Mouse (Mus musculus): ENCODE results near the gene Pnliprp2. TPM values are rescaled to one million over a fixed set of nuclear protein-coding genes. Genes with fewer than 3 reads are reported as not detected.

Gene Pnliprp2
- polyA plus RNA-seq, 1 experiment from 2014 or later = not detected

DNA sequence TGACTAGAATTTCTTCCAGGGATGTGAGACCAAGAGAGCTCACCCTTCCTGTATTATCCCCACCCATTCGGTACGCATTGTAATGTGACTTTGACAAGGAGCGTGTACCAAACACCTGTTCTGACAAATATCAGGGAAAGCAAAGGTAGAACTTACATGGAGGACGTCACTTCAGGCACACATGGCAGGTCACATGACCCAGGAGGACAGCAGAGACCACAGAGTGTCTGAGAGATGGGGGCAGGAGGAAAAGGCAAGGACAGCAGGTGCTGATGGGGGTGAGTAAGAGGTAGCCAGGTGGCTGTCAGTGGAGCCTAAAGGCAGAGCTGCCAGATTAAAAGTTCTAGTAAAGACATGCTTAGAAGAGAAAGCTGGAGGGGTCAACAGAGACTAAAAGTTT, 16.8 kb upstream of the Pnliprp2 start:
- no peak for ATAC-seq (ENCODE audit: low read depth)
- no peaks in the 10 kb centered on the region for H3K27me3 ChIP-seq (ENCODE audit: control insufficient read depth, insufficient read depth, low read length)
- H3K27ac ChIP-seq (ENCODE audit: low read depth, low read length) = no peak overlapping the region
- H3K36me3 ChIP-seq (ENCODE audit: control insufficient read depth, insufficient read depth, low read length) = no peaks in the 10 kb centered on the region
- H3K4me1 ChIP-seq (ENCODE audit: control insufficient read depth, insufficient read depth, low read length) = no peaks in the 10 kb centered on the region
- WGBS = 93% methylated on average over 4 of the region's 4 CpGs
- no peak overlapping the region for H3K9ac ChIP-seq (replicated peaks; ENCODE audit: low read depth, low read length)
- H3K4me2 ChIP-seq (ENCODE audit: low read depth, low read length) = no peak overlapping the region
- H3K4me3 ChIP-seq (ENCODE audit: low read depth, low read length) = no peak overlapping the region
- H3K9me3 ChIP-seq (ENCODE audit: control insufficient read depth, low read length) = no peaks in the 10 kb centered on the region

DNA sequence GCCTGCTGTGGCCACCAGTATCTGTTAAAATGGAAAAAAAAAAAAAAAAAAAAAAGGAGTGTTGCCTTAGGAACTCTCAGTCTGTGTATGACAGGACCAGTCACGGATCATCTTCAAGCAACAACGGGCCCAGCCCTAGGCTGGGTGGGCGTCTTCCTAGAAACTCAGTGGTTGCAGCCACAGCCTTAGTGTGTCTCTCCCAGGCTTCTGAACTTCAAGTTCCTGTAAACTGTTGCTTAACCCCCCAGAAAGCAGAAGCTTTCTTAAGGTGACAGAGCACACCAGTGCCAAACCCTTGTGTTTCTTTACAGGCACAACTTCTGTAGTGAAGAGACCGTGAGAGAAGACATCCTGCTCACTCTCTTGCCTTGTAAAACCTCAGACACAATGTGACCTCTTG, 15.8 kb upstream of the Pnliprp2 start:
- no peaks in the 10 kb centered on the region for H3K9me3 ChIP-seq (ENCODE audit: control insufficient read depth, low read length)
- no peaks in the 10 kb centered on the region for H3K36me3 ChIP-seq (ENCODE audit: control insufficient read depth, insufficient read depth, low read length)
- H3K27ac ChIP-seq (ENCODE audit: low read depth, low read length) = no peak overlapping the region
- WGBS = 24% methylated on average over 4 of the region's 4 CpGs
- H3K4me1 ChIP-seq (ENCODE audit: control insufficient read depth, insufficient read depth, low read length) = no peaks in the 10 kb centered on the region
- H3K9ac ChIP-seq (replicated peaks; ENCODE audit: low read depth, low read length) = no peak overlapping the region
- ATAC-seq (ENCODE audit: low read depth) = no peak
- no peak overlapping the region for H3K4me3 ChIP-seq (ENCODE audit: low read depth, low read length)
- no peak overlapping the region for H3K4me2 ChIP-seq (ENCODE audit: low read depth, low read length)
- no peaks in the 10 kb centered on the region for H3K27me3 ChIP-seq (ENCODE audit: control insufficient read depth, insufficient read depth, low read length)

DNA sequence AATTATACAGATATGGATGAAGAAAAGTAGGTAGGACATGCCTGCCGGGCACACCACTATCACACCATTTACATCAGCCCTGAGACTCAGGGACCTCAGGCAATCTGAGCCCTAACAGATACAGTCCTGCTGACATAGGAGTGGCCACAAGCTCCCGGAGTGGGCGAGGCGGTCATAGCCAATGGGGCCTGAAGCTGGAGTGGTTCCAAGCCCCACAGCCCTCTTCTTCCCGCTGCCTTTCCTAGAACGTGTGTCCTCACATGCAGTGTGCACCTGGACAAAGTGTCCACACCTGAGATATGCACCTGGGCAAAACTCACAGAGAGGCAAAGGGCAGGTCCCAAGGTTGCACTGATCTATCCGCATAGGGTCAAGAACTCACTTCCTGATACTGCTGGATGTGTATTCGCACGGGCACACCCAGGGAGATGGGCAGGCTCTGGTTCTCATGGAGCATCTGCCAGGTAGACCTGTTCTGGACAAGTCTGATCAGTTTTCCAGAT, 12.0 kb upstream of the Pnliprp2 start:
- 91% methylated on average over 9 of the region's 9 CpGs for WGBS
- Histone ChIP-seq H3K9ac (replicated peaks; ENCODE audit: low read depth, low read length) (no peak overlapping the region), H3K27ac (ENCODE audit: low read depth, low read length) (no peak overlapping the region), H3K36me3 (ENCODE audit: control insufficient read depth, insufficient read depth, low read length) (no peaks in the 10 kb centered on the region), H3K4me3 (ENCODE audit: low read depth, low read length) (no peak overlapping the region), H3K4me2 (ENCODE audit: low read depth, low read length) (no peak overlapping the region), H3K4me1 (ENCODE audit: control insufficient read depth, insufficient read depth, low read length) (no peaks in the 10 kb centered on the region), H3K9me3 (ENCODE audit: control insufficient read depth, low read length) (no peaks in the 10 kb centered on the region), H3K27me3 (ENCODE audit: control insufficient read depth, insufficient read depth, low read length) (no peaks in the 10 kb centered on the region)
- no peak for ATAC-seq (ENCODE audit: low read depth)

DNA sequence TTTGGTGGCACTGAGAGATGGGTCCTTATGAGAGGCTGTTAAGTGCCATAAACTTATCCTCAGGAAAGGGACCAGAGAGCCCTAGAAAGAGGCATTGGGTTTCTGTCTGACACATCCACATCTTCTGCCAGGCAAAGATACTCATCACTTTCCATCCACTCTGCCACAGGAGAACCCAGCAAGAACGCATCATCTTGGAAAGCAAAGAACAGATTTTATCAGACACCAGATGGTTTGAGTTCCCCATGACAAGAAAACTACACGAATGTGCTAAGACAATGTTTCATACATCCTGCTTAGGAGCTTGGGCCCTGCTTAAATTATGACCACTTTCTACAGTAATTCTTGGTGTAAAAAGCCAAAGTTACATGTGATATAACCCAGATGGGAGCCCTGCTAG, 8.7 kb upstream of the Pnliprp2 start:
- H3K4me2 ChIP-seq (ENCODE audit: low read depth, low read length) = no peak overlapping the region
- no peak overlapping the region for H3K27ac ChIP-seq (ENCODE audit: low read depth, low read length)
- no peak overlapping the region for H3K9ac ChIP-seq (replicated peaks; ENCODE audit: low read depth, low read length)
- no peak for ATAC-seq (ENCODE audit: low read depth)
- no peak overlapping the region for H3K4me3 ChIP-seq (ENCODE audit: low read depth, low read length)
- no peaks in the 10 kb centered on the region for H3K9me3 ChIP-seq (ENCODE audit: control insufficient read depth, low read length)
- H3K36me3 ChIP-seq (ENCODE audit: control insufficient read depth, insufficient read depth, low read length) = no peaks in the 10 kb centered on the region
- WGBS = 84% methylated on average over 2 of the region's 2 CpGs
- H3K4me1 ChIP-seq (ENCODE audit: control insufficient read depth, insufficient read depth, low read length) = no peaks in the 10 kb centered on the region
- no peaks in the 10 kb centered on the region for H3K27me3 ChIP-seq (ENCODE audit: control insufficient read depth, insufficient read depth, low read length)

DNA sequence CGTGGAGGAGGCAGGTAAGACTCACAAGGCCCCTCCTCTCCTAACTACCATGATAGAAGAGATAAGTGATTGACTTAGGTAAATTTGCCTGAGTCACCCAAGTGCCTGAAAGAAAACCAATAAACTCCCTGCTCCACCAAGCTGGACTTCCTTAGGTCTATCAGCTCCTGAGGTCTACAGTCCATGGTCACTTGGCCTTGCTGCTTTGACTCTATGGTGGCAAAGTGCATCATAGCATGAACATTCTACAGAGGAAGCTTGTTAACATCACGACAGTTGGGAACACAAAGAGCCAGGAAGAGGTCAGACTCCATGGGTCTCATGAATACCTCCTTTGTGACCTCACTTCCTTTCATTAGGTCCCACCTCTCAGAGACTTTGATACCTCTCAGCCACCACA, 8.0 kb upstream of the Pnliprp2 start:
- no peak for ATAC-seq (ENCODE audit: low read depth)
- H3K9ac ChIP-seq (replicated peaks; ENCODE audit: low read depth, low read length) = no peak overlapping the region
- 71% methylated on average over 2 of the region's 2 CpGs for WGBS

DNA sequence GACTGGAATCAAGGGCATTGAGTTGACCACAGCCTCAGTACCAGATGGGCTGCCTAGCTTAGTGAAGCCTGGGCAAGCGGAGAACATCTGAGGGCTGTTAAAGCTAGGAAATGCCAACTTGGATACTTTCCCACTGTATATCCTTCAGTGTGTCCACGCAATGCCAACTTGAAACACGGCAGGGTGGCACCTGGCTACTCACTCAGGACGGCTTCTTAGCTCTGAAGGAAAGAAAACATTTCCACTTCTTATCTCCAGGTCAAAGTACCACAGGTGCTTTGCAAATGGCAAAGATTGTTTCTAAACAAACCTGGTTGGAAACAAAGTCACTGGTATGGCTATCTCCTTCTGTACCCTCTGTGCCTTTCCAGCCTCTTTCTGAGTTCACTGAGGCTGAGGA, 648 bp upstream of the Pnliprp2 start:
- no peak for ATAC-seq (ENCODE audit: low read depth)
- no peaks in the 10 kb centered on the region for H3K9me3 ChIP-seq (ENCODE audit: control insufficient read depth, low read length)
- 95% methylated on average over 4 of the region's 4 CpGs for WGBS

More for the DNA sequence above, 8.0 kb upstream of the Pnliprp2 start:
- Histone ChIP-seq H3K4me2 (ENCODE audit: low read depth, low read length) (no peak overlapping the region), H3K4me1 (ENCODE audit: control insufficient read depth, insufficient read depth, low read length) (no peaks in the 10 kb centered on the region), H3K4me3 (ENCODE audit: low read depth, low read length) (no peak overlapping the region), H3K27me3 (ENCODE audit: control insufficient read depth, insufficient read depth, low read length) (no peaks in the 10 kb centered on the region), H3K36me3 (ENCODE audit: control insufficient read depth, insufficient read depth, low read length) (no peaks in the 10 kb centered on the region), H3K9me3 (ENCODE audit: control insufficient read depth, low read length) (no peaks in the 10 kb centered on the region), H3K27ac (ENCODE audit: low read depth, low read length) (no peak overlapping the region)

DNA sequence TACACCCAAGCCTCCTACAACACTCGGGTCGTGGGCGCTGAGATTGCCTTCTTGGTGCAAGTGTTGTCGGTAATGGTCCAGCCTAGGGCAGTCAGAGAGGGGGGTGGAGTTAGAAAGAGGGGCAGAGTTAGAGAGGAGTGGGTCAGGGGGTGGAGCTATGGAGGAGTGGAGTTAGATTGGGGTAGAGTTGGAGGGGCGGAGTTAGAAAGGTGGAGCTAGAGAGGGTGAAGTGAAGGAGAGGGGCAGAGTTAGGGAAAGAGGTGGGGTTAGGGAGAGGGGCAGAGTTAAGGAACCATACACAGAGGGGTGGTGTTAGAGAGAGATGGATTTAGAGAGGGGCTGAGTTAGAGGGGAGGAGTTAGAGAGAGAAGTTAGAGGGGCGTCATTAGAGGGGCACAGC, 2.8 kb downstream of the Pnliprp2 start:
- no peak for ATAC-seq (ENCODE audit: low read depth)
- Histone ChIP-seq H3K36me3 (ENCODE audit: control insufficient read depth, insufficient read depth, low read length) (no peaks in the 10 kb centered on the region), H3K4me1 (ENCODE audit: control insufficient read depth, insufficient read depth, low read length) (no peaks in the 10 kb centered on the region), H3K9me3 (ENCODE audit: control insufficient read depth, low read length) (no peaks in the 10 kb centered on the region), H3K27me3 (ENCODE audit: control insufficient read depth, insufficient read depth, low read length) (no peaks in the 10 kb centered on the region), H3K9ac (replicated peaks; ENCODE audit: low read depth, low read length) (no peak overlapping the region), H3K27ac (ENCODE audit: low read depth, low read length) (no peak overlapping the region), H3K4me3 (ENCODE audit: low read depth, low read length) (no peak overlapping the region), H3K4me2 (ENCODE audit: low read depth, low read length) (no peak overlapping the region)
- 26% methylated on average over 6 of the region's 6 CpGs for WGBS

More for the DNA sequence above, 648 bp upstream of the Pnliprp2 start:
- H3K27me3 ChIP-seq (ENCODE audit: control insufficient read depth, insufficient read depth, low read length) = no peaks in the 10 kb centered on the region
- no peaks in the 10 kb centered on the region for H3K4me1 ChIP-seq (ENCODE audit: control insufficient read depth, insufficient read depth, low read length)
- no peaks in the 10 kb centered on the region for H3K36me3 ChIP-seq (ENCODE audit: control insufficient read depth, insufficient read depth, low read length)
- H3K4me2 ChIP-seq (ENCODE audit: low read depth, low read length) = no peak overlapping the region
- H3K9ac ChIP-seq (replicated peaks; ENCODE audit: low read depth, low read length) = no peak overlapping the region
- H3K4me3 ChIP-seq (ENCODE audit: low read depth, low read length) = no peak overlapping the region
- no peak overlapping the region for H3K27ac ChIP-seq (ENCODE audit: low read depth, low read length)

DNA sequence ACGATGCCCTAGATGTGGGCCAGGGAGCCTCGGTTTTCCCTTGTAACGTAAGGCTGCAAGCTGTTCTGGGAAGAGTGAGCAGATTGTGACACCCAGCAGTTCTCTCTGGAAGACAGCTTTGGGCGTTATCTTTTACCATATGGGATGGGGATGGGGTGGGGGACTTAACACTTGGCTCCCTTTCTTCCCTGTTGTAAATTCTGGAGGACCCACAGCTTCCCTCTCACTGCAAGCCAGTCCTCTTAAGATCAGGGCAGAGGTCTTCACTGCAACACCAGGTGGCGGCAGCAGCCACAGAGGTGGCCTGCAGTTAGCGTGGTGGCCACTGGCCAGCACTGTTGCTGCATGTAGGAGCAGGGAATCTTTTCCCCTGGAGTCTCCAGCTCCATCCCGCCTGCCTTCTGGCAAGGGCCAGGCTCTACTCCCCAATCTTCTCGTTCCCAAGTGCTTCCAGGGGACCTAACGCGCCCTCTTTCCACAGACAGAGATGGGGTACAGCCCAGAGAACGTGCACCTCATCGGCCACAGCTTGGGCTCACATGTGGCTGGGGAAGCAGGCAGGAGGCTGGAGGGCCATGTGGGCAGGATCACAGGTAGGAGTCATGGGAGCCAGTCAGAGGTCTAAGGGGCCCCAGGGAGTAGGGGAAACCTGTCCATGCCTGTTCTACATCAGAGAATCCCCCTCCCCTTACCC, 3.5 kb downstream of the Pnliprp2 start:
- 10% methylated on average over 12 of the region's 12 CpGs for WGBS
- H3K27me3 ChIP-seq (ENCODE audit: control insufficient read depth, insufficient read depth, low read length) = no peaks in the 10 kb centered on the region
- no peaks in the 10 kb centered on the region for H3K9me3 ChIP-seq (ENCODE audit: control insufficient read depth, low read length)
- H3K4me1 ChIP-seq (ENCODE audit: control insufficient read depth, insufficient read depth, low read length) = no peaks in the 10 kb centered on the region
- H3K9ac ChIP-seq (replicated peaks; ENCODE audit: low read depth, low read length) = no peak overlapping the region
- 0 out of 2 replicates have a peak overlapping the region, but pooled peaks have one; percentile 16 for H3K4me2 ChIP-seq (ENCODE audit: low read depth, low read length)
- peak; percentile 89 for ATAC-seq (ENCODE audit: low read depth)
- H3K36me3 ChIP-seq (ENCODE audit: control insufficient read depth, insufficient read depth, low read length) = no peaks in the 10 kb centered on the region
- no peak overlapping the region for H3K27ac ChIP-seq (ENCODE audit: low read depth, low read length)
- H3K4me3 ChIP-seq (ENCODE audit: low read depth, low read length) = no peak overlapping the region

DNA sequence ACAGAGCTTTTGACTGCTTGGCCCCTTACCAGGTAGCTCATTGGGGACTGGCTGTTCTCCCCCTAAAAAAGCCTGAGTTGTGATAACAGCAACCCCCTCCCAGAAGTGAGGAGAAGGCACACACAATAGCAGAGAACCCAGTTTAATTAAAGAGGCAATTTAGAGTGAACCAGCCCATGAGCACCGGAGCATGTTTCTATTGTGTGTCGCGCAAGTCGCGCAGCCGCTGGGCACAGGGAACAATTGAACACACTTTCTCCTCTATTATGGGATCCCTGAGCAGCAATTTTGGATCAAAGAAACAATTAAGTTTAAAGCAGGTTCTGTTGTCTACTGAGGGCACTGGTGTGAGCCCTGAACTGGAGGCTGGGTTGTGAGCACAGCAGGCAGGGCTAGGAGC, 7.8 kb downstream of the Pnliprp2 start:
- H3K9ac ChIP-seq (replicated peaks; ENCODE audit: low read depth, low read length) = no peak overlapping the region
- WGBS = 11% methylated on average over 6 of the region's 6 CpGs
- no peaks in the 10 kb centered on the region for H3K27me3 ChIP-seq (ENCODE audit: control insufficient read depth, insufficient read depth, low read length)
- H3K4me2 ChIP-seq (ENCODE audit: low read depth, low read length) = no peak overlapping the region
- no peak overlapping the region for H3K4me3 ChIP-seq (ENCODE audit: low read depth, low read length)
- ATAC-seq (ENCODE audit: low read depth) = no peak
- H3K36me3 ChIP-seq (ENCODE audit: control insufficient read depth, insufficient read depth, low read length) = no peaks in the 10 kb centered on the region
- H3K27ac ChIP-seq (ENCODE audit: low read depth, low read length) = no peak overlapping the region
- H3K9me3 ChIP-seq (ENCODE audit: control insufficient read depth, low read length) = no peaks in the 10 kb centered on the region
- H3K4me1 ChIP-seq (ENCODE audit: control insufficient read depth, insufficient read depth, low read length) = no peaks in the 10 kb centered on the region
